Mouse (Mus musculus) megakaryocyte, embryonic 14.5 days (primary cell): ENCODE measurements at regions not wholly inside any gene's neighbourhood (a gene's known extent, or its start where the extent isn't known, plus 50 kb on each side); places are given as distances from the start of the nearest gene placed in this dataset.

Experiments used
- H3K27me3 ChIP-seq: replicated peaks from 2 replicates; pipeline ENCODE3; 2012; ENCODE audit warnings: inconsistent platforms
- H3K36me3 ChIP-seq: replicated peaks from 2 replicates; pipeline ENCODE3; 2012; ENCODE audit warnings: low read length, inconsistent platforms, mixed read lengths
- H3K4me1 ChIP-seq: 2 replicates; pipeline ENCODE4 v1.6.1; 2012; ENCODE audit warnings: inconsistent platforms
- H3K4me3 ChIP-seq: replicated peaks from 2 replicates; pipeline ENCODE3; 2012; ENCODE audit warnings: moderate library complexity, mild to moderate bottlenecking, inconsistent platforms
- H3K9me3 ChIP-seq: 2 replicates; pipeline ENCODE4 v1.6.1; 2012; ENCODE audit warnings: inconsistent platforms
- FLI1 ChIP-seq: IDR thresholded peaks from 2 replicates; pipeline ENCODE4 v1.6.1; 2012; ENCODE audit warnings: low read length, inconsistent platforms, mixed read lengths
- GATA1 ChIP-seq: IDR thresholded peaks from 3 replicates; pipeline ENCODE4 v1.6.1; 2012; ENCODE audit warnings: mixed read lengths, low read length, inconsistent platforms, borderline replicate concordance

GRCm38 (mm10) chr8:91878886-91879285 lies 77.0 kb upstream of the Irx3 start:
- Histone ChIP-seq H3K9me3 (no peaks in the 10 kb centered on the region; the same call in 1 of the 2 replicates), H3K4me3 (no peak overlapping the region), H3K36me3 (no peaks in the 10 kb centered on the region), H3K27me3 (peaks cover 16% of the 10 kb centered on the region), H3K4me1 (no peaks in the 10 kb centered on the region)
- TF ChIP-seq FLI1: no peak
- no peak for TF ChIP-seq GATA1

- H3K4me3 ChIP-seq: no peak overlapping the region
- H3K36me3 ChIP-seq: no peaks in the 10 kb centered on the region
- peaks cover 7% of the 10 kb centered on the region; the same call in 1 of the 2 replicates for H3K4me1 ChIP-seq
- no peaks in the 10 kb centered on the region; the same call in 1 of the 2 replicates for H3K9me3 ChIP-seq
- TF ChIP-seq FLI1: no peak
- no peak for TF ChIP-seq GATA1
- peaks cover 26% of the 10 kb centered on the region for H3K27me3 ChIP-seq
These were observed 74.3 kb upstream of the Irx3 start for GRCm38 (mm10) chr8:91876161-91876560.

GRCm38 (mm10) chr8:91873232-91873631 lies 71.4 kb upstream of the Irx3 start:
- no peaks in the 10 kb centered on the region for H3K36me3 ChIP-seq
- H3K4me1 ChIP-seq: peaks cover 7% of the 10 kb centered on the region; the same call in 1 of the 2 replicates
- H3K27me3 ChIP-seq: peaks cover 24% of the 10 kb centered on the region
- no peak overlapping the region for H3K4me3 ChIP-seq
- TF ChIP-seq FLI1 (no peak), GATA1 (no peak)
- no peaks in the 10 kb centered on the region for H3K9me3 ChIP-seq

- TF ChIP-seq FLI1 (no peak), GATA1 (no peak)
- Histone ChIP-seq H3K4me3 (peak overlapping the region; percentile 83), H3K36me3 (no peaks in the 10 kb centered on the region), H3K27me3 (peaks cover 24% of the 10 kb centered on the region), H3K4me1 (peaks cover 7% of the 10 kb centered on the region; the same call in 1 of the 2 replicates), H3K9me3 (no peaks in the 10 kb centered on the region)
These were observed 70.6 kb upstream of the Irx3 start for GRCm38 (mm10) chr8:91872278-91873115.

GRCm38 (mm10) chr8:91867069-91867468 lies 65.2 kb upstream of the Irx3 start:
- TF ChIP-seq FLI1: no peak
- no peak for TF ChIP-seq GATA1
- H3K27me3 ChIP-seq: peaks cover 23% of the 10 kb centered on the region
- H3K4me3 ChIP-seq: no peak overlapping the region
- no peaks in the 10 kb centered on the region for H3K36me3 ChIP-seq
- no peaks in the 10 kb centered on the region for H3K9me3 ChIP-seq
- no peaks in the 10 kb centered on the region for H3K4me1 ChIP-seq

GRCm38 (mm10) chr8:91866076-91866475 lies 64.2 kb upstream of the Irx3 start:
- TF ChIP-seq FLI1 (no peak), GATA1 (no peak)
- no peak overlapping the region for H3K4me3 ChIP-seq
- no peaks in the 10 kb centered on the region for H3K9me3 ChIP-seq
- no peaks in the 10 kb centered on the region for H3K36me3 ChIP-seq
- H3K27me3 ChIP-seq: peaks cover 23% of the 10 kb centered on the region
- H3K4me1 ChIP-seq: no peaks in the 10 kb centered on the region

- Histone ChIP-seq H3K36me3 (no peaks in the 10 kb centered on the region), H3K9me3 (no peaks in the 10 kb centered on the region), H3K4me1 (no peaks in the 10 kb centered on the region), H3K4me3 (no peak overlapping the region), H3K27me3 (peaks cover 23% of the 10 kb centered on the region)
- no peak for TF ChIP-seq FLI1
- no peak for TF ChIP-seq GATA1
These were observed 63.5 kb upstream of the Irx3 start for GRCm38 (mm10) chr8:91865361-91865760.

- H3K4me1 ChIP-seq: no peaks in the 10 kb centered on the region
- TF ChIP-seq FLI1 (no peak), GATA1 (no peak)
- no peaks in the 10 kb centered on the region for H3K36me3 ChIP-seq
- no peak overlapping the region for H3K4me3 ChIP-seq
- H3K27me3 ChIP-seq: peaks cover 26% of the 10 kb centered on the region
- no peaks in the 10 kb centered on the region for H3K9me3 ChIP-seq
These were observed 61.6 kb upstream of the Irx3 start for GRCm38 (mm10) chr8:91863505-91863904.

GRCm38 (mm10) chr8:91855881-91856280 lies 54.0 kb upstream of the Irx3 start:
- Histone ChIP-seq H3K27me3 (peaks cover 3% of the 10 kb centered on the region), H3K4me3 (no peak overlapping the region), H3K9me3 (no peaks in the 10 kb centered on the region), H3K4me1 (no peaks in the 10 kb centered on the region), H3K36me3 (no peaks in the 10 kb centered on the region)
- TF ChIP-seq FLI1 (no peak), GATA1 (no peak)

GRCm38 (mm10) chr8:91854369-91854768 lies 52.5 kb upstream of the Irx3 start:
- no peaks in the 10 kb centered on the region for H3K4me1 ChIP-seq
- no peaks in the 10 kb centered on the region for H3K27me3 ChIP-seq
- H3K9me3 ChIP-seq: no peaks in the 10 kb centered on the region
- H3K36me3 ChIP-seq: no peaks in the 10 kb centered on the region
- TF ChIP-seq GATA1: no peak
- TF ChIP-seq FLI1: no peak
- no peak overlapping the region for H3K4me3 ChIP-seq
